Mouse (Mus musculus) kidney, embryonic 14.5 days (tissue): ENCODE data around the gene Slc43a3. TPM values are rescaled to one million over a fixed set of nuclear protein-coding genes. Genes with fewer than 3 reads are reported as not detected.

Source experiments
- microRNA-seq: library from miRNA; unstranded; fragments of <30 nt; microRNA quantifications from one replicate; pipeline ENCODE4, GENCODE M21; 2016
- polyA plus RNA-seq: library from polyadenylated mRNA; unstranded; fragments of >200 nt; fragmentation: Nextera tagmentation; extraction: Ambion mirVana; gene quantifications from 2 replicates; pipeline ENCODE4 v1.2.1, GENCODE M21; 2014

The Slc43a3 gene
- polyA plus RNA-seq, 1 experiment from 2014 or later = 53.7 TPM

Small RNA genes within 50 kb of the gene (microRNA-seq; reads per million reads assigned to microRNA genes)
- not detected for gene Gm24332

Other genes with a start within 250 kb of the Slc43a3 start
- gene Zdhhc5, start 221.4 kb upstream of the Slc43a3 start, polyA plus RNA-seq = 41.0 and 48.8 TPM in 2 replicates
- 33.2 and 34.5 TPM in 2 replicates for gene Clp1, start 209.2 kb upstream of the Slc43a3 start, polyA plus RNA-seq
- gene Ypel4, start 202.5 kb upstream of the Slc43a3 start, polyA plus RNA-seq = 10.0 and 10.4 TPM in 2 replicates
- 5.6 and 14.9 TPM in 2 replicates for gene Gm19426, start 192.9 kb upstream of the Slc43a3 start, polyA plus RNA-seq
- 81.7 and 85.8 TPM in 2 replicates for gene Serping1, start 161.1 kb upstream of the Slc43a3 start, polyA plus RNA-seq
- 25.3 and 29.0 TPM in 2 replicates for gene Ube2l6, start 137.8 kb upstream of the Slc43a3 start, polyA plus RNA-seq
- gene Smtnl1, start 113.9 kb upstream of the Slc43a3 start, polyA plus RNA-seq = 0.16 and 0.24 TPM in 2 replicates
- 65.3 and 79.4 TPM in 2 replicates for gene Timm10, start 109.6 kb upstream of the Slc43a3 start, polyA plus RNA-seq
- gene Slc43a1, start 97.7 kb upstream of the Slc43a3 start, polyA plus RNA-seq = 15.5 and 19.4 TPM in 2 replicates
- gene Rtn4rl2, start 49.9 kb upstream of the Slc43a3 start, polyA plus RNA-seq = 1.6 and 2.1 TPM in 2 replicates
- not detected in 2 replicates for gene Prg2, start 43.9 kb downstream of the Slc43a3 start, polyA plus RNA-seq
- not detected in 2 replicates for gene Prg3, start 51.6 kb downstream of the Slc43a3 start, polyA plus RNA-seq
- gene Ssrp1, start 100.7 kb downstream of the Slc43a3 start, polyA plus RNA-seq = 260 and 334 TPM in 2 replicates
- gene P2rx3, start 100.9 kb downstream of the Slc43a3 start, polyA plus RNA-seq = 0.53 and 0.86 TPM in 2 replicates
- gene Tnks1bp1, start 111.4 kb downstream of the Slc43a3 start, polyA plus RNA-seq = 8.1 and 10.1 TPM in 2 replicates
- gene Aplnr, start 199.6 kb downstream of the Slc43a3 start, polyA plus RNA-seq = 54.0 and 67.7 TPM in 2 replicates